Mouse (Mus musculus) MEL-GATA-1-ER (cell line): ENCODE measurements around the gene Adcy1.

Experiments used
- DNase-seq: peaks from one replicate; pipeline ENCODE4 v3.0.0-alpha.2; 2012; ENCODE audit warnings: low read depth; ENCODE audit errors: extremely low read depth

Gene Adcy1

DNA sequence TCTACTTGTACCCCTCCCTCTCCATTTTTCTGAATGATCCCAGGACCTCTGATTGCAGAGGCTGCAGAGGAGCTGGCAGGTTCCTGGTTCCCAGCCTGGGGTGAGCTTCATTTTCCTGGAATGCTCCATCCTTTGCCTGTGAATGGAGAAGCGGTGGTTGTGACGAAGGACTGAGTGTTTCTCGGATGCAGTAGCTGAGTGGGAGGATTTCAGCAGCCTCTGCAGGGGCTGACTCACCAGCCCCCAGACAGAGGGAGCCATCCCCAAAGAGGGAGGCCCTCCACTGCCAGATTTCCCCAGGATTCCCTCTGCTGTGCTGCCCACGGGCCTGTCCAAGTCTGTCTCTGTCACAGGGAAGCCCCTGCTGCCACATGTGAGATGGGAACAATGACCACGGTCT lies 71.0 kb downstream of the Adcy1 start:
- DNase-seq, result no peak

GRCm38 (mm10) chr11:7135301-7135700 lies 72.0 kb downstream of the Adcy1 start:
- no peak for DNase-seq

GRCm38 (mm10) chr11:7135763-7136162 lies 72.5 kb downstream of the Adcy1 start:
- no peak for DNase-seq

- DNase-seq, result no peak
These were observed 73.1 kb downstream of the Adcy1 start for GRCm38 (mm10) chr11:7136246-7136855.

DNA sequence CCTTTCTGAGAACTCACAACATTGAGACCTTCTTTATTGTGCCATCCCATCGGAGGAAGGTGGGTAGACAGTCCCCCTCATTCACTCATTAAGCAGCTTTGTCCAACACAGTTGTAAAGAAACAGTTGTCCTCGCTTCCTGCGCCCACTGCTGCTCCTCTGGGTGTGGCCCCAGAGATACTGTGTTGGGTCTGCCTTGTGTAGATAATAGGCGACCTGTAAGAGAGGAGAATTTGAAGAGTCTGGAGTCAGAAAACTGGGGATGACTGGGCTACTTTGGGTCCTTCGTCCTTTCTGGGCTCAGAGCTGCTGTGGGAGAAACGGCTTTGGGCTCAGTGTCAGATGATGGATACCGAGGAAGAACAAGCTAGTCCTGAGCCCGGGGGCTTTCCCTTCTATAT lies 75.1 kb downstream of the Adcy1 start:
- DNase-seq, result no peak

DNA sequence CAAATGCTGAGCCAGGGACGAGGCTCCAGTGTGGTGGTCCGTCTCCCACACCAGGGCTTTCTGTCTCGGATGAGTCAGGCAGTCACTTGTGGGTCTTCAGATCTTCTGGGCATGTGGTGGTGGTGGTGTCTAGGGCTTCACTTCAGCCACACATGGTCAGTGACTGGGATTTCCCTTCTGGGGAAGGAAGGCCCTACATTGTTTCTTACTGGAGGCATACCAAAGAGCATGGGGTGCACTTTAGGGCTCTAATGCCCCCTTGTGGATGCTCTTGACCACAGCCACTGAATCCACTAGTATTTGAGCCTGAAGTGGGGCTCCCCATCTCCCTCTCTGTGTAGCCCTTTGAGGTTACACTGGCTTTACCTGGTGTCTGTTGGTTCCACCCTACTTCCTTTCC lies 77.2 kb downstream of the Adcy1 start:
- DNase-seq, result no peak

DNA sequence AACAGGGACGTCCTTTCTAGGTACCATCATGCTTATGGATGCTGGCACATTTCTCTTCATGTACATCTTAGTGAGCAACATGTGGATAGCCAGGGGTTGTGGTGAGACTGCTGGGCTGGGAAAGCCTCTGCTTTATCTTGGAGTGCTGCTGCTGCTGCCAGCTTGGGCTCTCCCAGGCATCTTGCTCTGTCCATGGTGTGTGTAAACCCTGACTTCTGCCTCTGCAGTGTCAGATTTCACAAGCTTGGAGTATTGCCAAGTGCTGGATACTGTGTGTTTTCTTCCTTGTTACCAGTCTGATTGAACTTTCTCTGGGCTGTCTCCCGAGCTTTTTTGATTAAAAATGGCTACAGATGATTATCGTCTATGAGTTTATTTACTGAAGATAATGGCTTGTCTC lies 79.4 kb downstream of the Adcy1 start:
- no peak for DNase-seq

DNA sequence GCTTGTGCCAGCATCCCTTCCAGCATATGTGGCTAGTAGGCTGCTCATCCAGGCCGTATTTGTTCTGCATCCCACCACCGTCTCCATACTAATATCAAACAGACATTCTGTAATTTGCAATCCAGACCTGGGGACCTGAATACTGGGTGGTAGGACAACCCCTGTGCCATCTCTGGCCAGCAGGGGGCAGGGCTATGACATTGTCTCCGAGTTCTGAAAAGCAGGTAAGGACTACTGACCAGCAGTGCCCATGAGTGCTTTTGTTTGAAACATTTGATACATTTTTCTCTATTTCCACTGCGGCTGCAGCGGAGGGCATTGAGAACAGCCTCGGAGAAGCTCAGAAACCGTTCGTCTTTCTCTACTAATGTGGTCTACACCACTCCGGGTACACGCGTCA lies 81.1 kb downstream of the Adcy1 start:
- no peak for DNase-seq

GRCm38 (mm10) chr11:7145221-7145620 lies 81.9 kb downstream of the Adcy1 start:
- no peak for DNase-seq

DNA sequence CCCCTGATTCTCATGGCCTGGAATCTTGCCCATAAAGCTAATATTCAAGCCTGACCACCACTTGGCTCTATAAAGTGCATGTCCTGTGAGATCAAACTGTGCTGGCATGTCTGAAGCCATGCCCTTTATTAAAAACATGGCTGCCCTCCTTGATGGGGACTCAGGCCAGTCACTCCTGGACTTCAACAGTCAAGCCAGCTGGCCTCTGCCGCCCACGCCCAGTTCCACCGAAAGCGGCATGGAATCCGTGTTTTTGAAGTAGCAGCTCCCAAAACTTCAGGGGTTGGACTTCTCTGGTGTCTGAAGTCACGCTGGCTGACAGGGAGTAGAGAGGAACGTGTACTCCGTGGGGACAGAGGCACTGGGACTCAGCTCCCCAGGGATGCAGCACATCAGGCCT lies 84.2 kb downstream of the Adcy1 start:
- no peak for DNase-seq

DNA sequence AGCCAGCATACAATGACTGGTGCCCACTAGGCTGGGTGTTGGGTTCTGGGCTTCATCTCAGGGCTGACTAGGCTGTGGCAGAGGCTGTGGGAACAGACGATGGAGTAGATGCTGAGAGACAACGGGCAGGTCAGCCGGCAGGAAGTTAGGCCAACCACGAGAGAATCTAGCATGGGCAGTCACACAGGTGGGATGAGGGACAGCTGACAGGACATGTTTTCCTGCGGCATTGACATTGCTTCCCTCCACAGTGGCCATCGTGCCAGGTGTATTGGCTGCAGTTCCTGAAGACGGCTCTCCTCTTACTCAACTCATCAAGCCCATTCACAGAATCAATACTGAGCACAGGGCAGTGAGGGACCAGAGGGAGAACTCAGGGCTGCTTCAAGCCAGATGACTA lies 84.7 kb downstream of the Adcy1 start:
- DNase-seq, result no peak

- DNase-seq, result no peak
These were observed 86.2 kb downstream of the Adcy1 start for GRCm38 (mm10) chr11:7149471-7149870.

- no peak for DNase-seq
These were observed 87.2 kb downstream of the Adcy1 start for GRCm38 (mm10) chr11:7150511-7150910.

DNA sequence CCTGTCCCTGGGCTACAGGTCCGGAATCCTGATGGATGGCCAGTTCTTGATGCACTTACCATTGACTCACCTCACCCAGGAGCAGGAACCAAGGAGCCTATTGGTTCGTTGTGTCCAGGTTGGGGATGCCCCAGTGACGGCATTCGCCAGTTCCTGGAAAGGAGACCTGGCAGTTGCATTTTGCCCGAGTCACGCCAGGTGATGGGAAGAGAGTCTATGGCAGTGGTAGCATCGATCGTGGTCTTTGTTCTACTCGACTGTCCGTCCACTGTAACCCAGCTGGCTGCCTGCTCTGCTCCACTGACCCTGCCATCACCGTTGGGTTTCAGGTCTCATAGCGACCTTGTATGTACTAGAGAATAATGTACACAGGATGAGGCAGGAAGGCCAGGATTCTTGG lies 89.1 kb downstream of the Adcy1 start:
- no peak for DNase-seq

DNA sequence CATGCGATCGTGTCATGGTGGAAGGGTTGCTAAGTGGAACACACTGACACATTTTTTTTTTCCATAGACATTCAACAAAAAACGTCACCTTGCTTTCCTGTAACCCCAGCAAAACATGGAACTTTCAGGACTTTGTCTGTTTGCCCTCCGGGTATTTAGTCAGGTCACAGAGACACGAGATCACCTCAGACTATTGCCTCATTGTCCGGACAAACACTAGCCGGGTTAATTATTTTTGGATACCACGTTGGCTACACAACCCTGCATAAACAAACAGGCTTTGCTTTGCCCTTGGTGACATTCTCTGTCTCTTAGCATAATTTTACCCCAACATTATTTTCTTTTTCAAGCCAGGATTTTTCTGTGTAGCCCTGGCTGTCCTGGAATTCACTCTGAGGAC lies 89.8 kb downstream of the Adcy1 start:
- no peak for DNase-seq

DNA sequence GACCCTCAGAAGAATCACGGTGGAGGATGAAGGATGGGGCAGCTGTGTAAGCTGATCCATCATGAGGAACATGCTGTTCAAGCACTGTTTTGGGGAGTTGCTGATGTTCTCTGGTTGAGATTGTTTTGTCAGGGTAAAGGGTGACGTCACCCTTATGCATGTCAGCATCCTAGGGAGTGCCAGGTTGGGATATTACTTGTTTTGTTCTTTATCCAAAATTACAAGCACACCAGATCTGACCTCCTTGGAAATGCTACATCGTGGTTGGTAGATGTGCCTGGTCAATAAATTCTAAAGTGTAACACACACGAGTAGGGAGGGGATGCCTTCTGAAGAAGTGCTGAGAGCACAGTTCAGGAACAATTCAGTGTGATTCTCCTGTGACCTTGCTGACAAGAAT lies 93.1 kb downstream of the Adcy1 start:
- no peak for DNase-seq

GRCm38 (mm10) chr11:7158196-7158595 lies 94.9 kb downstream of the Adcy1 start:
- no peak for DNase-seq

DNA sequence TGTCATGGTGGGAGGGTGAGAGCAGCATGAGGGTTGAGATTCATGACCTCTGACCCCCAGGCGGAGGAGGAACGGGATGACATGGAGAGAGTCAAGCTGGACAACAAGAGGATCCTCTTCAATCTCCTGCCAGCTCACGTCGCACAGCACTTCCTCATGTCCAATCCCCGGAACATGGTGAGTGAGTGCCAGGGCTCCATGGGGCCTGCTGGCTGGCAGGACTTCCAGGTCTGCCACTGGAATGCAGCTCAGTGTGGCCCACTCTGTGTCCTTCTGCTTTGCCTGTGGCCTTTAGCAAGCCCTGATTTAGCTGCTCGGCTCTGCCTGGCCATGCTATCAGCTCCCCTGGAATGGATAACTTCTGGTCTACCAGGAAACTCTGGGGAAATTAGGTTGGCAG lies 96.9 kb downstream of the Adcy1 start:
- no peak for DNase-seq

- no peak for DNase-seq
These were observed 97.4 kb downstream of the Adcy1 start for GRCm38 (mm10) chr11:7160637-7161101.

DNA sequence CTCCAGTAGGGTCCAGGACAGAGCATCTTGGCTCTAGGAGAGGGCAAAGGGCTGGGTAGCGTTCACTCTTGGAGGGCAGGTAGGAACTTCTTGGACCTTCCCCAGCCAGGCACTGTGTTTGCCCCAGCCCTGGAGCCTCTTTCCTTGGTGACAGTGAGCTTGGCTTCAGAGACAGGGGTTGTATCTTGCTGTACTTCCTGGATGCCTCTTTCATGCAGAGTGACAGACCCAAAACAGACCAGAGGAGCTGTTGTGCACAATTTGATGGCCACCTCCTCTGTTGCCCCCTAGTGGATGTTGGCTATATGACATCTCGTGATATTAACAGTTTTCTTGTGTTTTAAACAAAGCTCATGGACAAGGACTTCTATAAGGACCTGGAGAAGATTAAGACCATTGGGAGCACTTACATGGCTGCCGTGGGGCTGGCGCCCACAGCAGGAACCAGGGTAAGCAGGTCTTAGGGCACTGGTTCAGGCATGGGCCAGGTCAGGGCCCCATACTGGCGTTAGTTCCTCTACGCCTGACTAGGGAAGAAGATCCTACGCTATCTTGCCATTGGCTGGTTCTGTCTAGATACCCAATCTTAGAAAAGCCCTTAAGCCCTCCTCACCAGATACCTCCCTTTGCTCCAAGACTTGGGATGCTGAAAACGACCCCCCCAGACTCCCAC lies 98.3 kb downstream of the Adcy1 start:
- no peak for DNase-seq

DNA sequence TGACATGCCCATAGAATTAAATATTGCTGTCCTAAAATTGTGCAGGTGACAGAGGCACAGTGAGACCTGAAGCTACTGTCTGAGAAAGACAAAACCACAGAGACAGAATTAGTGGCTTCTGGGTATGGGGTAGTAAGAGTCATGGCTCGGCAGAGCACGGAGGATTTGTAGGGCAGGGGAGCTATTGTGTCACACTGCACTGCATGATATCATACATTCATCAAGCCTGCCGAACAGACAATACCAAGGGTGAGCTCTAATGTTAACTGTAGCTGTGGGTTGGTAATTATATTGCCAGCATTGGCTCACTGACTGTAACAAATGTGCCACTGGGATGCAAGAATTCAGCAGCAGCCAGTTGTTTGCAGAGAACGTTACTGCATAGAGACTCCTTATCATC lies 101.1 kb downstream of the Adcy1 start:
- DNase-seq, result no peak

DNA sequence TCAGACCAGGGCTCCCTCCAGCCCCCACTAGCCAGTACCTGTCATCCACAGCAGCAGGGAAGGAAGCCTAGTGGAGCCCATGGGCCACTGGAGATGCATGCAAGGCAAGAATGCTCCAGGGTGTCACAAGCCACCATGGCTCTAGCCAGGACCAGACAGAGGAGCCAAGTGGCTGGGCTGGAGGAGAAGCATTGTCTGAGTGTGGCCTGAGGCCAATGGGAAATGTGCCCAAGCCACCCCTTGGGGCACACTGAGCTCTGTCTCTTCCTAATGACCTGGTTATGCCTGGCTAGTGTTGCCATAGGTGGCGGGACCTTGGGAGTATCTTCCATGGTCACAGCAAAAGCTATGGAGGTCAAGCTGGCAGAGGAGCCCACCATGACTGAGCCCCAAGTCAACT lies 106.4 kb downstream of the Adcy1 start:
- DNase-seq, result no peak

DNA sequence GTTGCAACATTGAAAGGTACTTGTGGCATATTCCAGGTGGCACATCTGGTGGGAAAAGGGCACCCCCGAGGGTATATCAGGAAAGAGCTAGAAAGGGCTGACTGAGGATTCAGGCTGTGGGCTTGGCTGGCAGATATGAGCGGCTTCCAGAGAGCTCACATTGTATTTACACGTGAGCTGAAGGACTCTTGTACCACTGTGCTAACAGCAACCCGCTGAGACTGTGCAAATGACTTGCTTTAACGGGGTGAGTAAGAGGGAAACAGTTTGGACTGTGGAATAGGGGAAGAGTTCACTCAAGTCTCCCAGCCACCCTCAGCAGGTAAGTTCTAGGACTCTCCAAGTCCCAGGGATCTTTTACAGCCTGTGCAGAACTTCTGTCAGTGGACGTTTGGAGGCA lies 110.4 kb downstream of the Adcy1 start:
- DNase-seq, result no peak
